Mouse (Mus musculus) neural tube, embryonic 11.5 days (tissue): ENCODE measurements around the gene E130114P18Rik. TPM values are rescaled to one million over a fixed set of nuclear protein-coding genes. Genes with fewer than 3 reads are reported as not detected.

Experiments
- ATAC-seq: fragments of 200-750 bp; cut with Nextera tagmentation; 2 replicates; pipeline ENCODE4 v1.8.0; 2017; ENCODE audit warnings: moderate number of reproducible peaks, mild to moderate bottlenecking, moderate TSS enrichment, moderate library complexity; ENCODE audit not compliant: insufficient read depth, low FRiP score, low TSS enrichment
- DNase-seq: peaks from one replicate; pipeline ENCODE4 v3.0.0-alpha.2; 2015; ENCODE audit warnings: low spot score
- H3K27ac ChIP-seq: fragments of 300-500 bp; sonication (generic); 2 replicates; pipeline ENCODE4 v1.5.1; 2014; ENCODE audit warnings: low read depth, mild to moderate bottlenecking, low read length
- H3K27me3 ChIP-seq: fragments of 300-500 bp; sonication (generic); 2 replicates; pipeline ENCODE4 v1.6.1; 2014; ENCODE audit warnings: mild to moderate bottlenecking, low read length, mixed read lengths; ENCODE audit not compliant: control insufficient read depth, insufficient read depth
- H3K36me3 ChIP-seq: fragments of 300-500 bp; sonication (generic); 2 replicates; pipeline ENCODE4 v1.6.1; 2014; ENCODE audit warnings: mild to moderate bottlenecking, low read length, moderate library complexity, mixed read lengths; ENCODE audit not compliant: control insufficient read depth, insufficient read depth
- H3K4me1 ChIP-seq: fragments of 300-500 bp; sonication (generic); 2 replicates; pipeline ENCODE4 v1.6.1; 2014; ENCODE audit warnings: low read length, mixed read lengths; ENCODE audit not compliant: control insufficient read depth, insufficient read depth
- H3K4me2 ChIP-seq: fragments of 300-500 bp; sonication (generic); 2 replicates; pipeline ENCODE4 v1.6.1; 2014; ENCODE audit warnings: low read depth, mild to moderate bottlenecking, moderate library complexity
- H3K4me3 ChIP-seq: fragments of 300-500 bp; sonication (generic); 2 replicates; pipeline ENCODE4 v1.5.1; 2014; ENCODE audit warnings: low read depth, low read length
- H3K9ac ChIP-seq: fragments of 300-500 bp; sonication (generic); 2 replicates; pipeline ENCODE4 v1.6.1; 2014; ENCODE audit warnings: mild to moderate bottlenecking, low read length
- H3K9me3 ChIP-seq: fragments of 300-500 bp; sonication (generic); 2 replicates; pipeline ENCODE4 v1.6.1; 2016; ENCODE audit warnings: low read length; ENCODE audit not compliant: control insufficient read depth
- WGBS: fragments of 180-500 bp; shearing (Covaris S2); extraction: QIAGEN DNeasy Blood & Tissue Kit; methylation state at CpG from one replicate; pipeline ENCODE4 v1.1.7; 2014; 5-methylcytosine and 5-hydroxymethylcytosine counted together
- polyA plus RNA-seq: library from polyadenylated mRNA; unstranded; fragments of >200 nt; fragmentation: Nextera tagmentation; extraction: Ambion mirVana; gene quantifications from 2 replicates; pipeline ENCODE4 v1.2.1, GENCODE M21; 2014

E130114P18Rik gene
- polyA plus RNA-seq, 1 experiment from 2014 or later: 9.1 TPM

GRCm38 (mm10) chr4:97757978-97758461 lies 19.9 kb downstream of the E130114P18Rik start:
- ATAC-seq: peak; percentile 56
- H3K4me2 ChIP-seq: peak overlapping the region; percentile 75
- DNase-seq: peak; percentile 66
- WGBS: under 1% methylated on average over 14 of the region's 14 CpGs
- H3K9me3 ChIP-seq: no peaks in the 10 kb centered on the region
- H3K27me3 ChIP-seq: peaks cover 5% of the 10 kb centered on the region; the same call in 1 of the 2 replicates
- H3K4me1 ChIP-seq: peaks cover 14% of the 10 kb centered on the region; the same call in 1 of the 2 replicates
- H3K36me3 ChIP-seq: no peaks in the 10 kb centered on the region
- H3K4me3 ChIP-seq: peak overlapping the region; percentile 34
- peak overlapping the region; percentile 75 for H3K27ac ChIP-seq
- peak overlapping the region; percentile 68 for H3K9ac ChIP-seq

GRCm38 (mm10) chr4:97757207-97757977 lies 20.5 kb downstream of the E130114P18Rik start:
- Histone ChIP-seq H3K4me3 (peak overlapping the region; percentile 34), H3K27ac (peak overlapping the region; percentile 75), H3K4me1 (peaks cover 14% of the 10 kb centered on the region; the same call in 1 of the 2 replicates), H3K4me2 (peak overlapping the region; percentile 75), H3K9ac (peak overlapping the region; percentile 68), H3K9me3 (no peaks in the 10 kb centered on the region), H3K36me3 (no peaks in the 10 kb centered on the region), H3K27me3 (peaks cover 5% of the 10 kb centered on the region; the same call in 1 of the 2 replicates)
- DNase-seq: peak; percentile 88
- WGBS: under 1% methylated on average over 38 of the region's 38 CpGs
- ATAC-seq: peak; percentile 82

- Histone ChIP-seq H3K27me3 (peaks cover 3% of the 10 kb centered on the region; the same call in 1 of the 2 replicates), H3K9ac (peak overlapping the region; percentile 28; the same call in 1 of the 2 replicates)
- peak; percentile 29 for DNase-seq
Observed at GRCm38 (mm10) chr4:97754241-97754640, 23.6 kb downstream of the E130114P18Rik start.

GRCm38 (mm10) chr4:97753521-97753920 lies 24.4 kb downstream of the E130114P18Rik start:
- Histone ChIP-seq H3K9ac (no peak overlapping the region), H3K27me3 (0 out of 2 replicates have a peak, but pooled peaks cover 2% of the 10 kb centered on the region), H3K4me3 (no peak overlapping the region), H3K36me3 (no peaks in the 10 kb centered on the region), H3K4me2 (no peak overlapping the region), H3K9me3 (no peaks in the 10 kb centered on the region), H3K27ac (no peak overlapping the region), H3K4me1 (peaks cover 13% of the 10 kb centered on the region; the same call in 1 of the 2 replicates)
- ATAC-seq (no peak), DNase-seq (no peak)
- 4% methylated on average over 1 of the region's 1 CpGs for WGBS

More at GRCm38 (mm10) chr4:97754241-97754640, 23.6 kb downstream of the E130114P18Rik start:
- Histone ChIP-seq H3K4me3 (no peak overlapping the region), H3K27ac (no peak overlapping the region), H3K4me2 (peak overlapping the region; percentile 8; the same call in 1 of the 2 replicates), H3K36me3 (no peaks in the 10 kb centered on the region), H3K4me1 (peaks cover 15% of the 10 kb centered on the region; the same call in 1 of the 2 replicates), H3K9me3 (no peaks in the 10 kb centered on the region)
- no peak for ATAC-seq
- WGBS: 8% methylated on average over 12 of the region's 12 CpGs

GRCm38 (mm10) chr4:97752276-97753010 lies 25.4 kb downstream of the E130114P18Rik start:
- WGBS: 18% methylated on average over 5 of the region's 5 CpGs
- Histone ChIP-seq H3K27ac (no peak overlapping the region), H3K4me2 (peak overlapping the region; percentile 71), H3K4me1 (peaks cover 9% of the 10 kb centered on the region; the same call in 1 of the 2 replicates), H3K4me3 (peak overlapping the region; percentile 35; the same call in 1 of the 2 replicates), H3K36me3 (no peaks in the 10 kb centered on the region), H3K9me3 (no peaks in the 10 kb centered on the region), H3K27me3 (0 out of 2 replicates have a peak, but pooled peaks cover 2% of the 10 kb centered on the region), H3K9ac (no peak overlapping the region; the same call in 1 of the 2 replicates)
- no peak for DNase-seq
- no peak for ATAC-seq

- WGBS: under 1% methylated on average over 40 of the region's 40 CpGs
- Histone ChIP-seq H3K4me1 (peaks cover 9% of the 10 kb centered on the region; the same call in 1 of the 2 replicates), H3K27me3 (0 out of 2 replicates have a peak, but pooled peaks cover 2% of the 10 kb centered on the region), H3K4me2 (peak overlapping the region; percentile 71), H3K36me3 (no peaks in the 10 kb centered on the region), H3K27ac (peak overlapping the region; percentile 47; the same call in 1 of the 2 replicates), H3K9ac (peak overlapping the region; percentile 64), H3K4me3 (peak overlapping the region; percentile 35), H3K9me3 (no peaks in the 10 kb centered on the region)
- ATAC-seq (peak; percentile 58), DNase-seq (peak; percentile 63)
Observed at GRCm38 (mm10) chr4:97751483-97752251, 26.2 kb downstream of the E130114P18Rik start.

- peak overlapping the region; percentile 35 for H3K4me3 ChIP-seq
- peak overlapping the region; percentile 47; the same call in 1 of the 2 replicates for H3K27ac ChIP-seq
- H3K27me3 ChIP-seq: 0 out of 2 replicates have a peak, but pooled peaks cover 2% of the 10 kb centered on the region
- ATAC-seq (peak; percentile 85), DNase-seq (peak; percentile 92)
- under 1% methylated on average over 20 of the region's 20 CpGs for WGBS
- peak overlapping the region; percentile 71 for H3K4me2 ChIP-seq
- H3K9me3 ChIP-seq: no peaks in the 10 kb centered on the region
- no peaks in the 10 kb centered on the region for H3K36me3 ChIP-seq
- H3K9ac ChIP-seq: peak overlapping the region; percentile 64
- peaks cover 9% of the 10 kb centered on the region; the same call in 1 of the 2 replicates for H3K4me1 ChIP-seq
Observed at GRCm38 (mm10) chr4:97751030-97751482, 26.8 kb downstream of the E130114P18Rik start.
